Mouse (Mus musculus) CD4-positive, CD25-positive, alpha-beta regulatory T cell, adult 2 months (primary cell): Measurements from ENCODE around the gene Lrrc57.
"Not testable (repeated sequence)": the region's sequence is repeated elsewhere in the genome, so short reads cannot be mapped to it uniquely, and the experiment has no call there.

Source experiments
- DNase-seq: peaks from one replicate; pipeline ENCODE4 v3.0.0-alpha.2; 2012; ENCODE audit warnings: low read depth, low spot score

Lrrc57 gene

DNA sequence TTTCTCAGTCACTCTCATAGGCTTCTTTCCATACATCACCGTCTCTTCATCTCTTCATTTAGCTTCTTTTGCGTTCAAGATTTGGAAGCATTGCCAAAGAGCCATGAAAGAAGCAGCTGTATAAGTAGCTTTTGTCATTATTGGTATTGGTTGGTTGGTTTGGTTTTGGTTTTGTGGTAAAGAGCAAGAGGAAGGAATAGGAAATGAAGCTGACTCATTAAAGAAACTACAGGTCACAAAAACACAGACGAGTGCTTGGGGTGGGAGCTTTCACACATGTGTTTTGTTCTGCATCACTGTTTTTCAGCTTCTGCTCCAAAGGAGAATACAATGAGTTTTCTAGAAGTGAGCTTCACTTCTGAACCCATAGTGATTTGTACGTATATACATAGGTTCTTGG lies 9.8 kb downstream of the Lrrc57 start:
- DNase-seq: no peak

DNA sequence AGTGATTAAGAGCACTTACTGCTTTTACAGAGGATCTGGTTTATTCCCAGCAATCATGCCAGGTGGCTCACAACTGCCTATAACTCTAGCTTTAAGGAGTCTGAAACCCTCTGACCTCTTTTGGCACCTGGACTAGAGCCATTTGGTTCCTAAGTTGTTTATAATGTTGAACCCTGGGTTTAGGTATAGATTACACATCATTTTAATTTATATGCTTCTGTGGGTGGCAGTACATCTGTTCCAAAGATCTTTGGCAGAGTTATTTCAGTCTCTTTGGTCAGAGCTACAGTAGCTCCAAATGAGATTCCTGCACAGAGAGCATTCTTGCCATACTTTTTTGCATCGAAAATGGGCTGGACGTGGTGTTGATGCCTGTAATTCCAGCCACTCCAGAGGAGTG lies 11.6 kb downstream of the Lrrc57 start:
- no peak for DNase-seq

DNA sequence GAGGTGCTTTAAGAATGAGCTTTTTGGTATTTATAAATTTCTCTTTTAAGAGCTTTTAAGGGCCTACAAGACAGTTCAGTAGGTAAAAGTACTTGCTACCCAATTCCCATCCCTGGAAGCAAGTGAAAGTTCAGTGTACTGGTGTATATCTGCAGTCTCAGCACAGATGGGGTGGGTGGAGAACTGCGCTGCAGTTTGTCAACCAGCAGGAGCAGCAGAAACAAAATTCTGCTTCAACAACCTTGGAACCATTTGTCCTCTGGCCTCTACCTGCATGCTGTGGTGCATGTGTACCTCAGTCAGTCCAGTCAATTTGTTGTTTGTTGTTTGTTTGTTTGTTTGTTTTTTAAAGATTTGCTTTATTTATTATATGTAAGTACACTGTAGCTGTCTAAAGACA lies 17.1 kb downstream of the Lrrc57 start:
- no peak for DNase-seq

DNA sequence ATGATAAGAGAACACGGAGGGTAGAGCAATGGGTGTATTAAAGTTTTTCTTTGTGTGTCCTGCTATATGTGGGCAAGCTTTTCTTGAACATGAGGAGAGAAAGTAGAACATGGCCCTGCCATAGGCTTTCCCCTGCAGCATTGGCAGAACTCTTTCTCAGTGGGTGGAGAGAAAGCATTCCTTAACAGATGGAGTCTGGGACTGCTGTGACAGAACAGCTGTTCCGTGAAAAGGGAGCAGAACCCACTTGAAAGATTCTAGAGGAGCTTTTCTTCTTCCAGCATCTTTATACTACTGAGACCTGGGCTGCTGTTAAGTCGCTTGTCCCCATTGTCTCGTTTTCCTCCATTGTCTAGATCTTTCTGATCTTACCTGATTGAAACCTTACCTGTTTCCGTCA lies 19.6 kb downstream of the Lrrc57 start:
- DNase-seq: no peak

DNA sequence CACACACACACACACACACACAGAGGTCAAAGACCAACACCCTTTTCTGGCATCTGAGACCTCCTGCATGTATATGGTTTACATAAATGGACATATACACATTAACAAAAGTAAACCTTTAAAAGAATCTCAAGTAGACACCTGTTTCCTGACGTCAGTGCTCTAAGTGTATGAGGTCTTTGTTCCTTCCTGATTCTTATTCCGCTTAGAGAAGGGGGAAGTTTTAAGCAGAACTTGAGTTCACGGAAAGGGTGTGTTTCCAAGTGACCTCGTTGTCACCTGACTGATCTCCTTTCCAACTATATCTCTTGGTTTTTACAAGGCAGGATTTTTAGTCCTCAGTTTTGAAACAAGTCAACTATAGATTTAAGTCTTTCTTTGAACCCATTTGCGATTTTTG lies 31.0 kb downstream of the Lrrc57 start:
- peak; percentile 56 for DNase-seq

DNA sequence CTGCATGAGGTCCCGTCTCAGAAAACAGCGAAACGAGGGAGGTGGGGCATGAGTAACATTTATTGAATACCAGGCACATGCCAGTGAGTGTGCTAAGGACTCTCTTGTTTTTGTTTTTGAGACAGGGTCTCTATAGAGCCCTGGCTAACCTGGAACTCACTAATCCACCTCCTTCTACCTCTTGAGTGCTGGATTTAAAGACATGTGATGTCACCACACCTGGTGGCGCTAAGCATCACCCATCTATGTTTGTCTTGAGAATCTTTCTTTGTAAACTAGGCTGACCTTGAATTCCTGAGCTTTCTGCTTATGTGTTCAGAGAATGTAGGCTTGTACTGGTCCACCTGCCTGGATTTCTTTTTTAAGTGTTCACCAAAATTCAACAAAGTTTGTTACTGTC lies 31.5 kb downstream of the Lrrc57 start:
- DNase-seq: no peak

DNA sequence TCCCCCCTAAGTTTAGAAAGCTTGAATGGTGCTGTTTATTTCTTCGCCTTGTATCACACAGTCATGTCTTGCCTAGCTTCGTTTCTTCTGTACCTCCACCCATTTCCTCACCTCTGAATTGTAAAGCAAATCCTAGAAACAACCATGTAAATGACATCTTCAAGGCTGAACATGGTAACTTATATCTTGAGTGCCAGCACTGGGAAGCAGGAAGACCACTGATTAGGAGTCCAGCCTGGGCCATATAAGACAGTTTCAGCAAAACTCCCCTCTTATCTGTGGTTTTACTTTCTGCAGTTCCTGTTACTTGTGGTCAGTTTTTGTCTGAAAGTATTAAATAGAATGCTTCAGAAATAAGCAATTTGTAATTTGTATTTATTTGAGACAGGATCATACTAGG lies 33.3 kb downstream of the Lrrc57 start:
- no peak for DNase-seq

DNA sequence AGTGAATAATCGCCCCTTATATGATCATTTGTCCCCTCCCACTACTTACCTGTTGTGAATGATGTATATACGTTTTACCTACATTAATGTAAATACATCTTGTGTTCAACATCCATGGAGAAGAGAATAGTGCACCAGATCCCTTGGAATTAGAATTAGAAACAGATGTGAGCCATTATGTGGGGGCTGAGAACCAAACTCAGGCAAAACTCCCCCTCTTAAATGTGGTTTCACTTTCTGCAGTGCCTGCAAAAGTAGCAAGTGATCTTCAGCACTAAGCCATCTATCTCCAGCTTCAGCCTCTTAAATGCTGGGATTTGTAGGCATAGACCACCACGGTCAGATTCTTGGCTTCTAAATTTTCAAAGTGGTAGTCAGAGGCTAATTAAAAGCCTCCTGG lies 34.2 kb downstream of the Lrrc57 start:
- DNase-seq: no peak

DNA sequence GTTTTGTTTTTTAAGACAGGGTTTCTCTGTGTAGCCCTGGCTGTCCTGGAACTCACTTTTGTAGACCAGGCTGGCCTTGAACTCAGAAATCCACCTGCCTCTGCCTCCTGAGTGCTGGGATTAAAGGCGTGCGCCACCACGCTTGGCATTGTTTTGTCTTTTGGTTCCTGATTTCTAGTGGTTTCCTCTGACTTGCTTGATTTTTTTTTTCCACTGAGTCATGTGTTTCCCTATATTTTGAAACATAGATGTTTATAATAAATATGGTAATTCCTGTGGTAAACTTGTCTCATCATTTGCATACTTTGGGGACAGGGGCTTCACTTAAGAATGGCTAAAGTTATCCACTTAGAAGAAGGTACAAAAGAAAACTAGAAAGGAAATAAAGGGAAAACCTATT lies 37.2 kb downstream of the Lrrc57 start:
- not testable (repeated sequence) for DNase-seq

DNA sequence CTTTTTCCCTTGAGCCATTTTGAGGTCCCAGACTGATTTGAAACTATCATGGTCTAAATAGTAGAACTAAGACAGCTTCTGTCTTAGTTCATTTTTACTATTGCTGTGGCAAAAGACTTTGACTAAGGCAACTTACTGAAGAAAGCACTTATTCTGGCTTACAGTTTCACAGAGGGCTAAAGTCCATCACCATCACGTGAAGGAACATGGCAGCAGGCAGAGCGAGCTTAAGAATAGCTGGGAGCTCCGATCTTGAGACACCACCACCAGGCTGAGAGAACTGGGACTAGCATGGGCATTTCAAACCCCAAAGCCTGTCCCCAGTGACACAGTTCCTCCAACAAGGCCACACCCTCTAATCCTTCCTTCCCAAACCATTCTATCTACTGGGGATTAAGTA lies 38.2 kb downstream of the Lrrc57 start:
- DNase-seq: no peak

DNA sequence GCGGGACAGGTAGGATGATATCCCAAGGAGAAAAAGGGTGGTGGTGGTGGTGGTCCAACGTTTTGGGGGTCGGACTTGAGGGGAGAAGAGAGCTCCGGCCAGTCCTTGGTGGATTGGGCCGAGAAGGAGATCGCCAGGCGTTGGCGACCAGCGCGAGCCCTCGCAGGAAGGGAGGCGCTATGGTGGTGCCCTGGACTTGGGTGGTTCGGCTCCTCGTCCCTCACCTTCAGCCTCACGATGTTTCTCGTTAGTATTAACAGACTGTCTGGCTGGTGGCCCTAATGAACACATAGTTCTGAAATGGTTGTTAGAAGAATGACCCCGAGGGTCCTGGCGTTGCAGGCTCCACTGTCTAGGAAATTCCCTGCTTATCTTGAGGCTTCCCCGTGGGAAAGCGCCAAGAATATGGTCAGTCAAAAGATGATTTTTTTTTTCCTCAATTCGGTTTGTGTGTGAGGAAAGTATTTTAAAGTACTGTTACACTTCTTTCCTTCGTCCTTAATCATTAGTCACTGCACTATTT lies 41.5 kb downstream of the Lrrc57 start:
- no peak for DNase-seq

DNA sequence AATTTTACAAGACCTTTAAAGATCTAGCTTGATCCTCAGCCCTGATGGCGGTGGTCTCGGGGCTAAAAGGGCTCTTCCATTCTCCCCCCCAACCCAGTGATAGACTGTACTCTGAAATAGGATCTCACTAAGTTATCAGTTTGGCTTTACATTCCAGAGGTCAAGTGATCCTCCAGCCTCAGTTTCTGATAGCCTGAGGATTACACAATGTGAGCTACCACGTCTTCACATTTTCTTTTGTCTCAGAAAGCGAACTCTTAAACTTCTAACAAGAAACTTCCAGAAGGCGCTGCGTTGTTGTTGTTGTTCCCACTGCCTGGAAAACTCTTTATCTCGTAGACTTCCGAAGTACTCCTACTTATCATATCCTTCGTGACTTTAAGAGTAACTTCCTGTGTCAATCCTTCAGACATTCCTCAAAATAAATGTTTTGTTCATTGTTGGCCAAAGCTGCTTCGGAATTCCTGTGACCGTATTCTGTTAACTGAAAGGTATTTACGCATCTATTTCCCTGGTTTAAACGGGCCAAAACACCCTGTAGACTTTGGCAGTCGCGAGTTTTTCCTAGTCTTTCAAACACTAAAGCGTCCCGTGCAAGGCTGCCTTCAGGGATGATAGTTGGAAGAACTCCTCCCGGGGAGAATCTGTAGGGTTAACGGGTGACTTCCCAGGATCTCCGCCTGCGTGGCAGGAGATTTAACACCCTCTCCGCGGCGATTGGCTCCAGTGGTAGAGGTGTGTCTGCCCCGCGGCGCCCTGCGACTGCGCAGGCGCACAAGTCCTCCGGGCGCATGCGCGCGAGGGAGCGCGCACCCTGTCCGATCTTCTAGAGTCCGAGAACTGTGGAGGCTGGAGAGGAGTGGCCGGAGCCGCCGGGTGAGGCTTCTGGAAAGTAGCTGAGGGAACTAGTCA lies 42.2 kb downstream of the Lrrc57 start, which contains the start of gene Snap23:
Gene Snap23 (plus strand): TSS at position 786 of the 912 bp plus-strand sequence.
- DNase-seq: peak; percentile 94

DNA sequence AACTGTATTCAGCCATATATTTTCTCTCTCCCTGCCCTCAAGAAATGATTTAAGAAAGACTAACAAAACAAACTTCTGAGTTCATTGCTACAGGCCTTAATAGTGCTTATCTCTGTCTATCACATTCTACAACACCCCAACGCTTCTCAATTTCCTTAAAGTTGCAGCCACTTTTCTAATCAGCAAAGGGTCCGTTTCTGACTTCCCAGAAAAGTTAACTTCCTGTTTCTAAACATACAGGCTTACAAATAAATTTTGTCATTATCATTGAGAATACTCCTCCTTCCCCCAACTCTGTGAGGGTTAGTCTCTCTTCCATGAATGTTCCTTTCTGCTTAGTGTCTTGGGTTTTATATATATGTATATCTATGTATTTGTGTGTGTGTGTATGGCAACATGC lies 44.0 kb downstream of the Lrrc57 start:
- DNase-seq: no peak

DNA sequence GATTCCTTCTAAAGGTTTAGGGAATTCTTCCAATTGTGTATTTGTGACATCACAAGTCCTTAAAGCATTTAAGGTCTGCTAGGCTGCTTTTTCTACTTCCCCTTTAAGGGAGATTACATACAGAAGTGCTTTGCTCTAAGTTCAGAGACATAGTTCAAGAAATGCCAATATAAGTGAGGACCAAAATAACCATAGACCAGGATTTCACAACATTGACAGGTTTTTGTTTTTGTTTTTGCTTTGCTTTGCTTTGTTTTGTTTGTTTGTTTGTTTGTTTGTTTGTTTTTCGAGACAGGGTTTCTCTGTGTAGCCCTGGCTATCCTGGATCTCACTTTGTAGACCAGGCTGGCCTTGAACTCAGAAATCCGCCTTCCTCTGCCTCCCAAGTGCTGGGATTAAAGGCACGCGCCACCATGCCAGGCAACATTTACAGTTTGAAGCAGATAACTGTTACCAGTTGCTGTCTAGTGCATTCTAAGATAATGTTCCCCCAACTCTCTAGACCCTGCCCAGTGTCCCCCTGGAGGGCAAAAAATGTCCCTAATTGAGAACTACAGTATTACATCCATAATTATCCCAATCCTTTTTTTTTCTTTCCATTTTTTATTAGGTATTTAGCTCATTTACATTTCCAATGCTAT lies 44.7 kb downstream of the Lrrc57 start:
- not testable (repeated sequence) for DNase-seq

DNA sequence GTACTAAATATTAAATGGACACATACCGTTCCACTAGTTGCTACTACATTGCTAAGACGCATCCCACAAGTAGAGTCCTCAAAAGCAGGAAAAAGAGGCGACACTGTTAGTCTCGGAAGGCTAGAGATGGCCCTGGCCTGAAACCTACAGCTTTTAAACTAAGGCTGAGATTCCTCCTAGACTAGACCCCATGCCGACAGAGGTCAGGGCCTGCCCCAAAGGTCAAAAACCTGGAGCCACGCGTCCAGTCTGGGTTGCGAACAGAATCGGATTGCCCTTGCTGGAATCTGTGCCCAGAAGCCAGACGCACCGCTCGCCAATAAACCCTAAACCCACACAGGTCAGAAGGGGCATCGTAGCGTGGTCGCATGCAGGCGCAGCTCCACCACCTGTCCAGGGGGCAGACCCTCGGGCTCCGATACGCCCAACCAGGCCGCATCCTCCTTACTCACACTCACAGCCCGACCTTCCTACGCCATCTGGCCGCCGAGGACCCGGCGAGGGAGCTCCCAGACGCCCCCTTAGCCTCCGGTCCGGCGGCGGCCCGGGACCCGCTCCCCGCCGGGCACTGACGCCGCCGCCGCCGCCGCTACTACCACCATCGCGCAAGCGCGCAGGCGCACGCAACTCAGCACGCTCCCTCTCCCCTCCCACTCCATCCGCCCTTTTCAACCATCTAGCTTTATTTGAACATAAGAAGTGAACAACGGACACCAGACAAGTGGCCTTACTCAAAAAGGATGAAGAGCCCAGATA lies 45.9 kb downstream of the Lrrc57 start, which contains the start of gene Zfp106:
Gene Zfp106 (minus strand): TSS at position 609 of the 756 bp plus-strand sequence.
- DNase-seq: peak; percentile 94

DNA sequence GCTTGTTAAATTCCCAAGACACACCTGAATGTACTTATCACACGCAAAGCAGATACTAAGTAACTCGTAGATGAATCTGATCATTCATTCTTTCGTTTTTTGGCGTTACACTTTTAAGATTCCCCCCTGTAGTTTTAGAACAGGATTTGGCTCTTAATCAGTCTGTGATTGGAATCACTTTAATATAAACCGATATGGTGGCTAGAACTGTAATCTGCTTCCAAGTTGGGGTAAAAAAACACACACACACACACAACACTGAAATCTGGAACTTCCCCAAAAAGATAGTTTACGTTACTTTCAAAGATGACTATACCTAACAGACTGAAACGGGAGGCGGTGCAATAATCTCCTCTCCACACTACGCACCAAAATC lies 46.5 kb downstream of the Lrrc57 start:
- DNase-seq: no peak

DNA sequence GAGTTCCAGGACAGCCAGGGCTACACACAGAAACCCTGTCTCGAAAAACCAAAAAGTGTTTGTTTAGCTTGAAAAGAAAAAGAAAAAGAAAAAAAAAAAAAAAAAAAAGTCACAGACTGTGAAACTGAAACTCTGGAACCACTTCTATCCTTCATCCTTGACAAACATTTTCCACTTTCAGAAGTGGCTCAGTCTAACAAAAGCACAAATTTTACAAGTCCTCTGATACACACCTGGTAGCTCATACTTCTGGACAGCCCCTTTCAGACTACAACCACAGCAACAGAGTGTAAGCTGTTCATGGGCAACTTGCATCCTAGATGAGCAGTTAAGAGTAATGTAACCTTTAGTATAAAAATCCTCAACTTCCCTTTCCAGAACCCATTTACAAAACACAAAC lies 47.8 kb downstream of the Lrrc57 start:
- no peak for DNase-seq

DNA sequence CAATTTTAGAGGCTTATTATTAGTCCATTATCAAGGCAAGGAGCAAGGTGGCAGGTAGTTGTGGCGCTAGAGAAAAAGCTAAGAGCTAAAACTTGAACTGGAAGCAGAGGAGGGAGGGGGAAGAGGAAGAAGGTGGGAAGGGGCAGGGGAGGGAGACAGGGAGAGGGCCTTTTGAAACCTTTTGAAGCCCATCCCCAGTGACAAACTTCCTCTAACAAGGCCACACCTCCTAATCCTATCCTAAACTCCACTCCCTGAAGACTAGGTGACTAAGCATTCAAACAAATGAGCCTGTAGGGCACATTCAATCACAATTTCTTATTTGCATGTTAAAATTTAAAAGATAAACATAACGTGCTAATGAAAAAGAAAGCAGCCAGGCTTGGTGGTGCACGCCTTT lies 50.5 kb downstream of the Lrrc57 start:
- DNase-seq: no peak

DNA sequence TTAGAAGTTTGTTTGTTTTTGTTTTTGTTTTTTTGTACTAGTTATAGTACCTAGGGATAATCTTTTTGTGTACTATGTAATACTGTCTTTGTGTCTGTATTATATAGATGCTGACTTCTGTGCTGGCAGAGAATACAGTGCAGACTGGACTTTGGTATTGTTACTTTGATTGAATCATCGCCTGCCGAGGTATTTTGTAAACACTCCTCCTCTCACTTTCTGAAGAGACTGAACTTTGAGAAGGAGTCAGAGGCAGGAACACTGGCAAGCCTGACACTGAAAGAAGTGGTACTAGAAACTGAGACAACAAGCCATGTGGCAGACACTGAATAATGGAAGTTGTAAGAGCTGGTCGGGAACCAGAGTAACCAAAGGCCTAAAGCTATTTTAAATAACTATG lies 52.5 kb downstream of the Lrrc57 start:
- no peak for DNase-seq
